Mouse (Mus musculus) gastrocnemius, postnatal 14 days (tissue): ENCODE data around the gene Zfp697. TPM values are rescaled to one million over a fixed set of nuclear protein-coding genes. Genes with fewer than 3 reads are reported as not detected.
"Not testable (repeated sequence)": the region's sequence is repeated elsewhere in the genome, so short reads cannot be mapped to it uniquely, and the experiment has no call there.

Source experiments
- DNase-seq: peaks from one replicate; pipeline ENCODE4 v3.0.0; 2021; ENCODE audit warnings: mixed read lengths
- intact Hi-C: fragments of 180-260 bp; cut with DNase I; formaldehyde crosslinking; loops from one replicate; pipeline ENCODE4 v1.15.1; 2025; ENCODE audit warnings: low total_unique reads
- long read RNA-seq, 2 experiments: library from polyadenylated mRNA; stranded (forward); transcript quantifications; one replicate each; pipeline ENCODE4 v2.0.0; 2021
- total RNA-seq, 2 experiments: library from RNA; stranded (reverse); gene quantifications; 2 replicates each; pipeline ENCODE4 v1.2.3; 2021

Gene Zfp697
- total RNA-seq, result 1 to 10 TPM; 1.2 to 1.3 TPM
- long read RNA-seq, experiment 1, partial matches to known transcripts, result 0 of 1 reads
- long read RNA-seq, experiment 1, other reads (novel, unspliced or antisense), result 1 of 1 reads
- long read RNA-seq, experiment 2, partial matches to known transcripts, result 0 of 1 reads
- long read RNA-seq, experiment 2, other reads (novel, unspliced or antisense), result 1 of 1 reads

DNA sequence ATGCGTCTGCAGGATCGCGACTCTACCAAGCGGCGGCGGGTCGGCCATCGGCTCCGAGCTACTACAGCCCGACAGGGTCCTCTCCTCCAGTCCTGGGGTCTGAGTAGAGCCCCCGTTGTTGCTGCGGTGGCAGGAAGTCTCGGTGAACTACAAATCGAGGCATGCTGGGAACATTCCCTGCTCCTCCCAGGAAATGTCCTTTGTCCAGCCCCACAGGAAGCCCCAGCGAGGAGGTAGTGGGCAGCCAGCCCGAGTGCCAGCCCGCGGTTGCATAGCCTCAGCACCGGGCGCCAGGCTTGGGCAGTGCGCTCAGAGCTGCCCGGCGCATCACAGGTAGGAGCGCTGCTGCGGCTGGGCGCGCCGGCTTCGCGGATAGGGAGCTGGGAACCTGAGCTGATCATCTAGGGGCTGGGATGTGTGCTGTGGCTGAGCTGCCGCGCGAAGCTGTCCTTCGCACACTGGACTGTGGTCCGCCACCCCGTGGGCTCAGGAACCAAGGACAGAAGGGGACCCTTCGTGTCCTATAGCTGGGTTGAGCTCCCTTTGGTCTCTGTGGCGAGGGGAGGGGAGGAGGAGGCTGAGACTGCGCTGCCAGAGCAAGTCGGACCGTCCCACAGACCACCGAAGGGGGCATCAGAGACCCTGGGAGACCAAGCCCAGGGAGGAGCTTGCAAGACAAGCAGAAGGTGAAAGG is at the start of gene Zfp697:
Gene Zfp697, plus strand, starts transcription at position 216 of the 694 bp plus-strand sequence.
- DNase-seq, result peak; percentile 78
- intact Hi-C loops, result no loop called here

DNA sequence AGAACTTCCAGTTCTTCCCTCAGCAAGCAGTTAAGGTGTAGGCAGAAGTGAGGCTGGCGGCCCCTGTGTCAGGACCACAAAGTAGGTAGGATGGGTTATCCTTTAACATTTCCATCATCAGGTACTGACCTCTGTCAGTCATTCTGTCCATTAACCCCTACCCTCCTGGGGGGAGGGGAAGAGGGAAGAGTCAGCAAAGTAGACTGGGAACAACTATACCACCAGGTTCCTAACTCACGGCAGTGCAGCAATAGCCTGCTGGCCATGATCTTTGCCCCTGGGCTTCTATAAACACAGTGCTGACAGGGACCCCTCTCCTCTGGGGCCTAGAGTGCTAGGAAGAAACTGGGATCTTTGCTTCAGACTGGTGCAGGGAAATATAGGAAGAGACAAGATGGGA is 48.3 kb upstream of the Zfp697 start:
- intact Hi-C loops, result no loop called here
- DNase-seq, result no peak

DNA sequence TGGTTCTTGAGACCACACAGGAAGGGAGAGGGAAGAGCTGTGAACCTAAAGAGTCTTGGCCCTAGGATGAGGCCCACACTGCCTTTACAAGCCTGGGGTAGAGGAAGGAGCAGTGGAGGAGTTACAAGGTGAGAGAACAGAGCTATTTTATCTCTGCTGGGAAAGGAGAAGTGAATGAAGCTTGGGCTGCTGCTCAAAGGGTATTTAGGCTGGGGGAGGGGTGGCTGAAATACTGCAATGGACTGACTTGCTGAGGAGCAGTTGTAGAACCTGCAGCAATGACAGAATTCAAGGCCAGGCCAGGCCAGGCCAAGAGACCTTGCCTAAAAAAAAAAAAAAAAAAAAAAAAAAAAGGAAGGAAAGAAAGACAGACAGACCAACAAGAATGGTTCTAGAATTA is 46.9 kb upstream of the Zfp697 start:
- intact Hi-C loops, result no loop called here
- no peak for DNase-seq

DNA sequence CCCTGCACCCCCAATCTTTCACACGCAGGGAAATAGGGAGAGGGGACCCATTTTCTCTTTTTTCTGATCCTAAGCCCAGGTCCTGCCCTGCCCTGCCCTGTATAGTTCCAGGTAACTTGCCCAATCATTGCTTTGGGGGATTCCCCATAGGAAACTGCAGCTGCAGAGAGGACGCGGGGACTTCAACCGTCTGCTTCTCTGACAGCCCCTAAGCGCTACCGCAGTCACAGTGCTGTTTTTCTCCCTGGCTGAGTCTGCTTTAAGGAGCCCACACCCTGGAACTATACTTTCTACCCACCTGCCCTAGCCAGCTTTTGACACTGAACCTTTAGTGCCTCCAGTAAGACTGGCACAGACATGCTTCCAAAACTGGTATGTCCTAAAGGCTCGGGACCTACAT is 46.4 kb upstream of the Zfp697 start:
- intact Hi-C loops, result no loop called here
- DNase-seq, result no peak

DNA sequence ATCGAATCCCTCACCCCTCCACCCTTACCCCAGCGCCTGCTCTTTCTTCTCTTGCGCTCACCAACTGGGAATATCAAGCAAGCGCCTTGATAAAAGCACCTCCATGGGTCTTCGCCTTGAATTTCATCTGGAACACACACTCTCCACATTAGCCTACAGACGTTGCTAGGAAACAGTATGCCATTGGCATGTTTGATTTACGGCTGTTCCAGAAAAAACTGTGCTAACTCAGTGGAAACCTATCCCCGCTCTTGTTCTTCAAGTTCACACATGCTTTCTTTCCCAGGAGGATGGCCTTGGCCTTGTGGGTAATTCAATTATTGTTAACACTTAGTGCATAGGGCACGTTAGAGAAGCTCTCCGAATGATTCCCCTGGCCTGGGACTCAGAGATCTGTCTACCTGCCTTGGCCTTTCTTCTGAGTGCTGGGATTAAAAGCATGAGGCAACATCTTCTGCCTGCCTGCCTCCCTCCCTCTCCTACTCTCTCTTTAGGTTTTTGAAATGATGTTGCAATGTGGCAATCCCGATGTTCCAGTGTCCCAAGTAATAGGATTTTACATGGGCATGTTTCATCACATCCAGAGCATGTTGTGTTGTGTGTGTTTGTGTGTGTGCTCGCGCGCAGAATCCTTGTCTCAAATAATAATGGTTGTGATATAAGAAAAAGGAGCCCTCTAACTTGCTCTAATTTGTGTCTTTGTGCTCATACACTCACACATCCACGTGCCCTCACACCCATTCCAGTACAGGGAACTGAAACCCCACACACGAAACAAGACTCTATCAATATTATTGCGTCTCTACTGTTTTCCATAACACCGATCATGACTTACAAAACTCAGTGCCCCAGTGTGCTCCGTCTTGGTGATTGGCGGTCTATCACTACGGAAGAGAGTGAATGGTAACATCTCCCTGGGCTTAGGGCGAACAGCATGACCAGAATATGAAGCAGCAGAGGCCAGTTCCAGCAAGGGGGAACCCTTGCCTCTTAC is 45.3 kb upstream of the Zfp697 start:
- DNase-seq, result no peak
- intact Hi-C loops, result no loop called here

DNA sequence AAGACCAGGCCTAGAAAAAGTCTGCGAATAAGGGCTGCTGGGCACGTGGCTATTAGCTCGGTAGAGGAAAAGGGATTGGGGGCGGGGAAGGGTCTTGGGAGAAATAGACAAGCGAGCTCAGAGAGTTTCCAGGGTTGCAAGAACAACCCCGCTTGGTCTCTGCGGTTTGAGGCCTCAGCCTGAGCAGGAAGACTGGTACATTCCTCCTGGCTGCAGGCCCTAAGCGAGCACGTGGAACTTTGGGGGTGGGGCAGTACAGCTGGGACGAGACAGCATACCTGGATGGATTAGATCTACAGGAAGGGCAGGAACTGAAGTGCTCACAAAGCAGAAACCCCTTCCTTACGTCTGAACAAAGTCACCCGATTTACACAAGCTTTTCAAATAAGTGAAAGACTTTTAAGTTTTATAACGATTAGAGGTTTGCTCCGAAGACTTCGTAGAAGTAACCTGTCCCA is 43.6 kb upstream of the Zfp697 start:
- intact Hi-C loops, result no loop called here
- DNase-seq, result peak; percentile 29

DNA sequence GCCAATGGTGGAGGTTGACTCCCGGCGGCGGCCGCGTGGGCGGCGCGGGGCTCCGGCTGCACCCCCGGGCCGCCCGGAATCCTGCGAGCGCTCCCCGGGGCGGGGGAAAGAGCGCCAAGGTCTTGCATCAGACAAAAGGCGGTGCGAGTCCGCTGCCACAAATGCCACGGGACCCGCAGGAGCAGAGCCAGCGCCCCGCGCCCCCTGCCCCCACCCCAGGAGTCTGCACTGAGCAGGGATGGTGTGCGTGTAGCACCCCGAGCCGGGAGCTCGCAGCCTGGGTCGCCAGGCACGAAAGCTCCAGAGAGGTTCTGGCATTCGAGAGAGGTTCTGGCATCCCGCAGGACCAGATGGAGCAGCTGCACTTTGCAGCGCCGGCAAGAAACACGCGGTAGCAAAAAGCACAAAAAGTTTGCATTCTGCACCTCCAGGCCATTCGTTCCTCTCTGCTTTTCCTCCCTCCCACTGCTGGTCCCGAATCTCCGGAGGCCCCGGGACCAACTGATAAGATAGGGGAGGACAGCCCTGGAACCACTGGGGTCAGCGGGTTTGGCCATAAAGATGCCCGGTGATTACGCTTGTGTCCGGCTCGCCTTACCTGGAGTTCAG is 43.1 kb upstream of the Zfp697 start:
- DNase-seq, result peak; percentile 50
- intact Hi-C loops, result no loop called here

DNA sequence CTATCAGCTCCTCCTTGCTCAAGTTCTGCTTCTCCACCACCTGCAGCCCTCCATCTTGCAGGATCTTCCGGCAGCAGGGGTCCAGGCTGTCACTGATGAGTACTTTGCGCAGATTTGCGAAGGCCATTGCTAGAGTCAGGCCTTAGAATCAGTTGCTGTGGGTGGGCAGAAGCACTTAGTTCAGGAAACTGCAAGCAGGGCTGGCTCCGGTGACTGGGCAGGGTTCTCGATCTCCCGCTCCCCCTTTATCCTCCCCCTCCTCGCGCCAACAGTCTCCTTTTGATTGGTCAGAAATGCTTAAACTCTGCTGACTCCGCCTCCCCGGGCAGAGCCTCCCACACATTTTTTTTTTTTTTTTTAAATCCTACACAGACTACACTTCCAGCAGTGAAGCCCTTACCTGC is 42.6 kb upstream of the Zfp697 start, which contains the start of gene Phgdh:
Gene Phgdh, minus strand, starts transcription at position 285 of the 404 bp plus-strand sequence.
- DNase-seq, result peak; percentile 64
- intact Hi-C loops, result not testable (repeated sequence)

DNA sequence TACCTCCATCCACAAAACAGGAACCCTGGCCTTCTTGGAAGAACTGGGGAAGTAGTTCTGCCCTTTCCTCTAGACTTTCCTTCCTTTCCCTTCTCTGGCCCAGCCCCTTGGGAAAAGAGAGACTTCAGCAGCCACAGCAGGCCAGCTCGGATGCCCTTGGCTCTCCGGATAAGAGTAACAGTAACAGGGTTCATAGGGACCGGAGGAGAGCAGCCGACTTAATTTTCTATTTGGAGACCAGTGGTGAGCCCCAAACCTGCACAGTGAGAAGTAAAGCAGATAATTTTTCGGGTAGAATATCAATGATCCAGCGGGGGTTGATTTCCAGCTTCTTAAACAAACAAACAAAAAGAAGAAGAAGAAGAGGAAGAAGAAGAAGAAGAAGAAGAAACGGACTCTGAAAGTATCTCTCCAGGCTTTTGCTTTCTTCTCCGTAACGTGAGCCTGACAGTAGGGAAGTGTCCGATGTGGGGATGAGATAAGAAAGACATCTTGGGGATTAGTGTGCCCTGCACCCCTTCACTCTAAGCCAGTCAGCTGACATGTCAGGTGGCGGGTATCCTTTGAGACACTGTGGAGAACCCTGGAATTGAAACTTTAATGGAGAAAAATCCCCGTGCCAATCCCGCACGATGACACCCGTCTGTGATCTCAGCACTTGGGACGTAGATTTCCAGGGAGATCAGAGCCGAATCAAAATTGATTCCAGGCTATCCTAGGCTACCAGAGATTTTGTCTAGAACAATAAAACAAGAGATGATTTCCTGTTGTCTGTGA is 41.3 kb upstream of the Zfp697 start:
- DNase-seq, result no peak
- intact Hi-C loops, result no loop called here

DNA sequence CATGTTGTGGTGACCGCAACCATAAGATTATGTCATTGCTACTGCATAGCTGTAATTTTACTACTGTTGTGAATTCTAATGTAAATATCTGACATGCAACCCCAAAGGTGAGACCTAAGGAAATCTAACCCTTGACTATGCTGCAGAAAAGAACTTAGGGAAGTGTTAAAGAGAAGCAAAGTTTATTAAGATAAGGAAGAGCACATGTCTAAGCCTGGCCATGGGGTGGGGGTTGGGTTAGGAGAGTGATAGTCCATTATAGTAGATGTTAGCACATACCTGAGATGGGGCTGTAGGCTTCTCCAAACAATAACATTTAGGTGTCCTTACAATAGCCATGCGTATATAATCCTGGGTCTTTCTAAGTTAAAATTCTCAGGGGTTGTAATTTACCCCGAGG is 39.0 kb upstream of the Zfp697 start:
- no peak for DNase-seq
- intact Hi-C loops, result no loop called here

DNA sequence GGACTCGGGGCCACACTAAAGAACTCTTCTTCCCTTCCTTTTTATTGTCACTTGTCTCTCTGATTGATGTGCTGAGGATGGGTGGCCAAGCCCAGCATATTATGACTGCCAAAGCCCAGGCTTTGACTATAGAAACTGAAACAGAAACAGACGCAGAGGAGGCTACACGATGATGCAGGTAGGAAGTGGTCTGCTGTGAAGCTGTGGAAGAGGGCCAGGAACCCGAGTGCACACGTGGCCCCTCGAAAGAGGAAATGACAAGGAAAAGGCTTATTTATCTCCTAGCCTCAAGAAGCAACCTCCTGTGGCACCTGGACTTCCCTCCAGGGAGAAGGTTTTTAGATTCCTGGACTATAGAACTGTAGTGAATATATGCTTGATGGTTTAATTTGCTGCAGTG is 34.2 kb upstream of the Zfp697 start:
- intact Hi-C loops, result no loop called here

DNA sequence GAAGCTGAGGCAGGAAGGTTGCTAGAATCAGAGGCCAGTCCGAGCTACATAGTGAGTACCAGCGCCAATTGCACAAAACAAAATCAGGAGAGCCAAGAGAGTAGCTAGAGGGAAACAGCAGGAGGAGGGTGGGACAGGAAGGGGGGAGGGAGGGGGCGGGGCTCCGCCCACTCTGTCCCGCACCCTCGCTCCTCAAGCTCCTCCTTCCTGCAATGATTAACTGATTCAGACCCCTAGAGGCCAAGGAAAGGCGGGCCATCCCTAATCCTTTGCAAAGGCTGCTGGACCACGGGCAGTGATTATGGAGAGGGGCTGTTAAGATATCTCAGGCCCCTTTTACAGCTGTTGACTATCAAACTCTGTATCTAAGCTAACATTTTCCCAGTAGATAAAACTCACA is 33.6 kb upstream of the Zfp697 start:
- DNase-seq, result no peak
- intact Hi-C loops, result no loop called here

More for the DNA sequence above, 34.2 kb upstream of the Zfp697 start:
- DNase-seq, result no peak

DNA sequence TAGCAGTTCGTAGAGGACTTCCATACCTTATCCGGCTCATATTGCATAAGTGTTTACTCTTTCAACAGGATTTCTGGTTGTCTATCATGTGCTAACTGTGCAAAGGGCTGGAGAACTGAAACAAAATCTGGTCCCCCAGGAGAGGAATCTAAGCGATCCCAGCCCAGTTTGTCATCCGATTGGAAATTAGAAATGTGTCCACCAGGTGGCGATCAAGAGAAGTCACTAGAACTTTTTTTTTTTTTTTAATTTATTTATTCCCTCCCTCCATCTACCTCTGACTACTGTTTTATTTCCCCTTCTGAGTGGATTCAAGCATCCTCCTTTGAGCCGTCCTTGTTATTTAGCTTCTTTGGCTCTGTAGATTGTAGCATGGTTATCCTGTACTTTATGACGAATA is 28.4 kb upstream of the Zfp697 start:
- intact Hi-C loops, result no loop called here
- DNase-seq, result peak; percentile 67

DNA sequence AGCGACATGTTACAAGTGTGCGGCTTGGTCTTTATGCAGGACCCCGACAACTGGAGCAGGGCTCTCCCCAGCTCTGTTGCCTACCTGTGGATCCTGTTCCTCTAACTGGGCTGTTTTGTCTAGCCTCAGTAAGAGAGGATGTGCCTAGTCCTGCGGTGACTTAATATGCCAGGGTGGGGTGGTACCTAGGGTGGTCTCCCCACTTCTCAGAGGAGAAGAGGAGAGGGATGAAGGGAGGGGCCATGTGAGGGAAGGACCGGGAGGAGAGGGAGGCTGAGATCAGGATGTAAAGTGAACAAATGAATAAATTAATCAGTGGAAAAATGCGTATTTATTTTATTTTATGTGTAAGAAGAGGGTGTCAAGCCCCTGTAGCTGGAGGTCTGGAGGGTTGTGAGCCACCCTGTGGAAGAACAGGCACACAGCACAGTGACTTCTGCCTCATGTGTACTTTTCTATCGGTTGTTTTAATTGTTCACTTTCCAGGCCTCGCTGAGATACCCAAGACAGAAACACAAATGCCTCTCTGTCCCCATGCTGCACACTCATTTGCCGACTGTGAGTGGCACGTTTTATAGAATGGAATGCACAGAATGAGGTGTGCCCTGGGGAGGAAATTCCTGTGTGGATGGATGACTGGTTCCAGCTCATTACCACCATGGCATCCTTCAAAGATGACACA is 26.8 kb upstream of the Zfp697 start:
- DNase-seq, result no peak
- intact Hi-C loops, result no loop called here

DNA sequence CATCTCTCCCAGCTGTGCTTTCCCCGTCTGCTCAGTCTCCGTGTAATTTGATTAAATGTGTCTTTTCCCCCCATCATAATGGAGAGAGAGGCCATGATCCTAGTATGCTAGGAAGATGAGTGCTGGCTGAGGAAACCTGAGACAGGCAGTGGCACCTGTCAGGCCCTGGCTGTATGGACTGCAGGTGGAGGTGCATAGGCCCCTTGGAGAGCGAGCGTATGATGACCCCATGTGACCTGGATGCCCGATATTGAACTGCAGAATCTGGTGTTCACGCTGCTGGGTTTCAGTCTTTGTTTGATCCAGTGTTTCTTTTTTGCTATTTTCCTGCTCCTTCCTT is 26.3 kb upstream of the Zfp697 start:
- intact Hi-C loops, result no loop called here
- no peak for DNase-seq

DNA sequence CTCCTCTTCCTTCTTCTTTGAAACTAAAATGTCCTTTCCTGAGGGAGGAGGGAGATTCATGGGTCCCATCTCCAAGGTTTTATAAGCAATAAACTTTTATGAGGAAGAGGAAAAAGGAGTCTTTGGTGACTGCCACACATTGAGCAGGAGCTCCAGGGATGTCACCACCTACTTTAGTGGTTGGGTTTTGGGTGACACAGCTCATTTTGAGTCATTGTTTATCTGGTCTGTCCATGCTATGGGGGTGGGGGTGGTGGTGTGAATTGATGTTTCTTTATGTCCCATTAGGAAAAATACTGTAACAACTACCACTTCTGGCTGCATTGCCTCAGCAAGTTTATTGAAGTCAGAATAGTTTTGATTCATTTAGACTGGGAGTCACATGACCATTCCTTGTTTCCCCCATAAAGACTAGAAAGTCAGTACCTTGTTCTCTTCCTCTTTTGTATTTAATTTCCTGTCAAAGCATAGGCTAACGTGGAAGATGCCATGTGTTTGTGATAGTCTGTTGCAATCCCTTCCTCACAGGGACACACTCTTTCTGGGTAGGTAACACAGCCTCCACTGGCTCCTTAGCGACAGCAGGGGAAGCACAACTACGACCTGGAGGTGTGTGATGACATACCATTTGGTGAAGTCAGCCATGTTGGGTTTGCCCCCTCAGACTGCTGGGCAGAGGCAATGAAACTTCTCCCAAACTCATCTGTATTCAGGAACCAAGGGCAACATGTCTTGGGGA is 25.5 kb upstream of the Zfp697 start:
- intact Hi-C loops, result no loop called here
- no peak for DNase-seq

DNA sequence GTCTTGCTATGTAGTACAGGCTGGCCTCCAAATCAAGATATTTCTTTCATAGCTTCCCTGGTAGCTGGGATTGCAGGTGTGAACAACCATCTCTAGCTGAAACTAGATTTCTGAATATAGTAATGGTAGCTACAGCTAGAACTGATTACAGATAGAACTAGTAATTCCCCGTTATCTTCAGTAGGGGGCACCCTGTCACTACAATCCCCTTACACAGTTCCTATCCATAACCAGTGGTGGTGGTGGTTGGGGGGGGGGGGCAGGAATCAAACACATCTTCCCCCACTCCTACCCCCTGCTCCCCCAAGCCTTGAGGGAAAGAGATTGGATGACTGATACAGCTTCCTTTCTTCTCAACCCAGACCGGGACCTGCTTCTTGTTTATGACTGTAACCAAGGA is 19.5 kb upstream of the Zfp697 start:
- intact Hi-C loops, result loop anchor here (5.0 kb wide), 1 partner anchor 80 kb away; no protein-coding TSS in a partner anchor
- no peak for DNase-seq

DNA sequence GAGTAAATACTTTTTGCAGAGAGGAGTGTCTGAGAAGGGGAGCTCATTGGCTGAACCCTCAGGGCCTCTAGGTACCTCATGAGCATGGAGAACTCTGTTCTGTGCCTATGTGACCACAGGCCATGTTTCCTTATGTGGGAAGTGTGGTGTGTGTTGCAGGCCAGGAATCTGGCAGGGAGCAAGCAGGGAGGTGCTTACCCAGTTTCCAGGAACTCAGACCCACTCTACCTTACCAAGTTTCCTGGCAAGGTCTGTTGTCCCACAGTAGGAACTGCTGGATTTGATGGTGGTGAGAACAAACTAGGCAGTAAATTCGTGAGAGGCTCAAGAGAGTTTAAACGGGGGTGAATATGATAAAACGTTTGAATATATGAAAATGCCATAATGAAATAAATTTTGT is 16.2 kb upstream of the Zfp697 start:
- no peak for DNase-seq
- intact Hi-C loops, result no loop called here
